Mouse (Mus musculus) ES-E14 (cell line): ENCODE data around the gene Rbm5. TPM values are rescaled to one million over a fixed set of nuclear protein-coding genes. Genes with fewer than 3 reads are reported as not detected.
A peak's percentile ranks its signal among the peaks of the same experiment; 100 is the strongest.

Experiments
- DNase-seq: peaks from one replicate; pipeline ENCODE4 v3.0.0-alpha.2; 2013; ENCODE audit warnings: low read depth, low spot score
- H3K27ac ChIP-seq: 2 replicates; pipeline ENCODE4 v1.5.1; 2012; ENCODE audit warnings: low read depth, mild to moderate bottlenecking, low read length, moderate library complexity, mixed read lengths; ENCODE audit not compliant: poor library complexity, insufficient read depth, severe bottlenecking
- H3K36me3 ChIP-seq: 2 replicates; pipeline ENCODE4 v1.6.1; 2012; ENCODE audit warnings: mild to moderate bottlenecking, low read length, moderate library complexity, mixed read lengths; ENCODE audit not compliant: control insufficient read depth, poor library complexity, insufficient read depth, severe bottlenecking
- H3K4me1 ChIP-seq, 2 experiments: fragments of 150-350 bp in 1 of 2; sonication (generic) in 1 of 2; 2 replicates each; pipeline ENCODE4 v1.6.1; 2012; ENCODE audit warnings: low read length in 2 of 2, mild to moderate bottlenecking in 1 of 2, mixed read lengths in 1 of 2; ENCODE audit not compliant: control insufficient read depth in 2 of 2, insufficient read depth in 2 of 2, poor library complexity in 1 of 2
- H3K4me3 ChIP-seq, 2 experiments: fragments of 150-350 bp in 1 of 2; sonication (generic) in 1 of 2; 2 replicates each; pipeline ENCODE4 v1.5.1; 2012; ENCODE audit warnings: low read length in 2 of 2, low read depth in 1 of 2, mild to moderate bottlenecking in 1 of 2, mixed read lengths in 1 of 2; ENCODE audit not compliant: insufficient read depth in 1 of 2, poor library complexity in 1 of 2, severe bottlenecking in 1 of 2
- H3K9ac ChIP-seq: 2 replicates; pipeline ENCODE4 v1.6.1; 2012; ENCODE audit warnings: low read depth, mild to moderate bottlenecking, low read length, mixed read lengths; ENCODE audit not compliant: poor library complexity, insufficient read depth, severe bottlenecking
- H3K9me3 ChIP-seq: fragments of 150-350 bp; sonication (generic); 2 replicates; pipeline ENCODE4 v1.6.1; 2012; ENCODE audit warnings: low read depth, mild to moderate bottlenecking, low read length; ENCODE audit not compliant: control insufficient read depth, insufficient read depth
- CHD2 ChIP-seq: IDR thresholded peaks from 2 replicates; pipeline ENCODE4 v1.6.1; 2014; ENCODE audit warnings: mild to moderate bottlenecking, low read depth, low read length, inconsistent platforms
- HCFC1 ChIP-seq: IDR thresholded peaks from 2 replicates; pipeline ENCODE4 v1.6.1; 2012; ENCODE audit warnings: low read length, inconsistent platforms, borderline replicate concordance; ENCODE audit not compliant: insufficient read depth
- MAFK ChIP-seq: IDR thresholded peaks from 2 replicates; pipeline ENCODE4 v1.6.1; 2014; ENCODE audit warnings: mild to moderate bottlenecking, low read depth, low read length, inconsistent platforms; ENCODE audit not compliant: insufficient read depth
- ZC3H11A ChIP-seq: IDR thresholded peaks from 2 replicates; pipeline ENCODE4 v1.6.1; 2012; ENCODE audit warnings: low read depth, mild to moderate bottlenecking, inconsistent platforms, low read length, borderline replicate concordance
- ZNF384 ChIP-seq: IDR thresholded peaks from 2 replicates; pipeline ENCODE4 v1.6.1; 2012; ENCODE audit warnings: low read depth, low read length, inconsistent platforms
- in situ Hi-C, 2 experiments: fragments of 600-800 bp; cut with MboI; formaldehyde crosslinking; loops; one replicate each; pipeline ENCODE4 v1.15.1; 2025; ENCODE audit warnings: low sequenced_read_pairs in 2 of 2, inconsistent platforms in 1 of 2; ENCODE audit not compliant: unreplicated experiment in 2 of 2
- total RNA-seq: library from RNA; depleted of rRNA; stranded (reverse); fragments of 300-350 nt; gene quantifications from 2 replicates; pipeline ENCODE4 v1.2.3, GENCODE M21; 2012

The Rbm5 gene
- total RNA-seq, 1 experiment: 97.7 TPM

DNA sequence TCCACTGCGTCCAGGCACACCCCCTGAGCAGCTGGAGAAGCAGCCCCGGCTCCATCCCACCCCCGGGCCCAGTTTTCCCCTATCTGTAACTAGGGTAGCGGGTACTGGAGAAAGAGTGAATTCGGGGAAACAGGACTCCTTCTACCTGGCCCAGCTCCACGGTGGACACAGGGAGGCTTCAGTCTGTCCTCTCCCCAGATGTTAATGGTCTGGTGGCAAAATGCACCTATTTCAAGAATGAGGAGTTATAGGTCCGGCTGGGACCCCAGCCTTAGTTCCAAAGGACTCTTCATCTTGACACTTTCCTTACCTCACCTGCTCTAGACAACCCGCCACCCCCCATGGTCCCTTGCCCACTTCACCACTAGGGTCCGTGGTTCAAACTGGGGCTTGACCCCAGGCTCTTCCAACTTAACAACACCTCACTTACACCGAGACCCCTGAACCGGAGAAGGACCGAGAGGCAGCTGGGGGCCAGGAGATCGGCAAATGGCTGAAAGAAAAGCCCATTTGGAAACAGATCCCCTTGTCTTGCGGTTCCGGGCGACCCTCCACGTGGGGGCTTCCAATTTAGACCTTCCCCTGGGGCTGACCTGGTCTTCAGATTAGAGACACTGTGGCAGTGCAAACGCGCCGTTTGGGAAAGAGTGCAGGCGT is 62.2 kb downstream of the Rbm5 start:
- Histone ChIP-seq H3K36me3 (no peaks in the 10 kb centered on the region), H3K9me3 (no peaks in the 10 kb centered on the region), H3K4me3 (peak overlapping the region; percentile 84 to 89), H3K4me1 (peaks cover 10 to 47% of the 10 kb centered on the region in 2 experiments), H3K9ac (peak overlapping the region; percentile 63; the same call in 1 of the 2 replicates), H3K27ac (no peak overlapping the region)
- DNase-seq: no peak
- in situ Hi-C loops: no loop called here
- TF ChIP-seq ZC3H11A: no peak
- no peak for TF ChIP-seq CHD2
- no peak for TF ChIP-seq MAFK
- TF ChIP-seq ZNF384: no peak
- TF ChIP-seq HCFC1: no peak

DNA sequence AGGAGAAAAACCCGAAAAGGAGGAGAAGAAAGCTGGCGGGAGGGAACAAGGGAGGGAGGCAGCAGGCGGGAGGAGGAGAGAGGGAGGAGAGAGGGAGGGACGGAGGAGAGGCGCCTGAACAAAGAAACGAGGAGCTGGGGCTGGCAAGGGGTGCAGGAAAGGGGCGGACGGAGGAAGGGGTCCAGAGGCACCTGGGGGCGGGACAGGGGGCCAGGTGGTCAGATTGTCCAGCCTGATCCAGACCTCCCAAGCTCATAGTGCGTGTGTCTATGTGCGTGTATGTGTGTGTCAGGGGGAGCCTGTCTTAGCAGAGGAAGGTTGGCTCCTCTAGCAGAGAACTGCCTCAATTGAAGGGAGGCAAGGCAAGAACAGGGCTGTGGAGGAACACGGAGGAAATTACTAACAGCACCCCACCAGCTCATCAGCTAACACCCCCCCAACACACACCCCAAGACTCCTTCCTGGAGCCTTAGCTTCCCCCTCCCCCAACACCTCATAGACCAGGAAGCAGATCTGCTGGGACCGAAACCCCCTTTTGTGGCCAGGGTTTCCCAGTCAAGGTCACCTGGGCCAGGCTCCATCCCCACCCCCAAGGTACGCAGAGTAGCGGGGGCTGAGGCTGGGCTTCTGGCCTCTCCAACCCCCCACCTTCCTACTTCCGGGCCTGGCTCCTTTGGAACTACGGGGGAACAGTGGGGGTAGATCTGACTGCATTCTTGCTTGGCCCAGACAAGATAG is 62.9 kb downstream of the Rbm5 start:
- no peak for TF ChIP-seq ZNF384
- no peak for TF ChIP-seq CHD2
- no peak for TF ChIP-seq ZC3H11A
- no peak for TF ChIP-seq HCFC1
- no peak for TF ChIP-seq MAFK
- Histone ChIP-seq H3K4me1 (peaks cover 10 to 47% of the 10 kb centered on the region in 2 experiments), H3K9me3 (no peaks in the 10 kb centered on the region), H3K9ac (0 out of 2 replicates have a peak overlapping the region, but pooled peaks have one; percentile 4), H3K36me3 (no peaks in the 10 kb centered on the region), H3K4me3 (peak overlapping the region; percentile 32 to 84; a peak in 2 of 4 replicates), H3K27ac (no peak overlapping the region)
- in situ Hi-C loops: no loop called here
- DNase-seq: no peak

DNA sequence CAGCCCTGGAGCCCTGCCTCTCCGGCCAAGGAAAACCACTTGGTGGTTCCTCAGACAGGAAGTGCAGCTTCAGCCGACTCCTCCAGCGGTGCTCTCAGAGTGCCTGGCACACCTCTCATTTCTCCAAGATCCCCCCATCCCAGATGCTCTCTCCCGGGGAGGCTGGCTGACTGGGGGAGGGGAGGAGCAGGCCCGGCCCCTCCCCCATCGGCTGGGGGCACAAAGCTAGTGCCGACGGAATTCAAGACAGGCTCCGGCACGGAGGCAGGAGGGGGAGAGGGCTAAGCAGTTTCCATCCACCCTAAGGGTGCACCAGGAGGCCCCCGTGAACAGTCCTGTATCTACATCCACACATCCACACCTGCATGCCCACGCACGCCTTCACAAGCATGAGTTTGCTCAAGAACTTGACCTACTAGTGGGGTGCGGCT is 64.0 kb downstream of the Rbm5 start:
- Histone ChIP-seq H3K4me3 (peak overlapping the region; percentile 9 to 43; a peak in 2 of 4 replicates), H3K4me1 (peaks cover 10 to 47% of the 10 kb centered on the region in 2 experiments), H3K27ac (no peak overlapping the region), H3K9me3 (no peaks in the 10 kb centered on the region), H3K9ac (peak overlapping the region; percentile 28; the same call in 1 of the 2 replicates), H3K36me3 (no peaks in the 10 kb centered on the region; the same call in 1 of the 2 replicates)
- TF ChIP-seq HCFC1: no peak
- TF ChIP-seq ZNF384: no peak
- no peak for TF ChIP-seq CHD2
- no peak for TF ChIP-seq ZC3H11A
- TF ChIP-seq MAFK: no peak
- in situ Hi-C loops: no loop called here
- DNase-seq: no peak

DNA sequence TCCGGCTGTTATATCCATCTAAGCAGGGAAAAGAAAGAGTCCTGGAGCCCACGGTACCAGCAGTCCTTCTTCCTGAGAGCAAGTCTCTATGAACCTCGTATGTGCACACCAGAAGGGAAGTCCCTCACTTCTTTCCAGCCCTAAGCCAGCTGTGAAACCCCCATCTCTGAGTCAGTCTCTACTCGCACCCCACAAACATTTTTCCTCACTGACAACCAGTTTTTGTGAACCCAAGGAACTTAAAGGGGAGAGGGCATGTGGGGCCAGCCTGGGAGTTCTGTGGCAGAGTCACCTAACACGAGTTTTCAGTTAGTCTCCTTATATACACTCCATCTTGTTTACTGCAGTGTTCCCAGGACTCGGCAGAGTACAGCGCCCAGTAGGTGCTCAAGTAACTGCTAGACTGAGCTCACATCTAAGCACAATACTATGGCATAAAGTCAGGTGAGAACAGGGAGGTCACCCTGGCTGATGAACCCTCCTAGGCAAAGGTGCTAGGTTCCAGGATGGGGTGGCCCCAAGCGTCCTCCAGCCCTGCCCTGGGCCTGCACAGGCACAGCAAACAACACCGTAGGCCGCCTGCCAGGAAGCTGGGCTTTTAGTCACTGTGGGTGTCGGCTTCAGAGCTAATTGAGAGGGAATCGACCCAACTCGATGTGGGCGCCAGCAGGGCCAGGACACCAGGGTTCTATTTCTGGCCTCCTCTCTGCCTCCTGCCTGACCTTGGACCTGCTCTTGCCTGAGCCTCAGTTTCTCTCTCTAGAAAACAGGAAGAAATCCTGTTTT is 67.3 kb downstream of the Rbm5 start:
- Histone ChIP-seq H3K27ac (no peak overlapping the region), H3K9me3 (no peaks in the 10 kb centered on the region), H3K36me3 (no peaks in the 10 kb centered on the region; the same call in 1 of the 2 replicates), H3K4me3 (no peak overlapping the region), H3K9ac (no peak overlapping the region), H3K4me1 (peaks cover 13 to 50% of the 10 kb centered on the region in 2 experiments)
- in situ Hi-C loops: no loop called here
- TF ChIP-seq ZC3H11A (no peak), ZNF384 (no peak), CHD2 (no peak), HCFC1 (no peak), MAFK (no peak)
- no peak for DNase-seq
